Mouse (Mus musculus) midbrain, postnatal 0 days (tissue): ENCODE data around the gene Ston2. TPM values are rescaled to one million over a fixed set of nuclear protein-coding genes. Genes with fewer than 3 reads are reported as not detected.

Experiments used
- ATAC-seq: fragments of 200-750 bp; cut with Nextera tagmentation; 2 replicates; pipeline ENCODE4 v1.8.0; 2017; ENCODE audit warnings: moderate number of reproducible peaks, mild to moderate bottlenecking, moderate TSS enrichment, moderate library complexity; ENCODE audit not compliant: low FRiP score
- DNase-seq: peaks from one replicate; pipeline ENCODE4 v3.0.0-alpha.2; 2015; ENCODE audit warnings: low spot score
- H3K27ac ChIP-seq: fragments of 300-500 bp; sonication (generic); 2 replicates; pipeline ENCODE4 v1.5.1; 2014; ENCODE audit warnings: low read depth, mild to moderate bottlenecking, low read length, mixed read lengths
- H3K27me3 ChIP-seq: fragments of 300-500 bp; sonication (generic); 2 replicates; pipeline ENCODE4 v1.6.1; 2014; ENCODE audit warnings: low read length, control low read depth, mixed read lengths; ENCODE audit not compliant: insufficient read depth
- H3K36me3 ChIP-seq: fragments of 300-500 bp; sonication (generic); 2 replicates; pipeline ENCODE4 v1.6.1; 2014; ENCODE audit warnings: low read length, control low read depth, mixed read lengths; ENCODE audit not compliant: insufficient read depth
- H3K4me1 ChIP-seq: fragments of 300-500 bp; sonication (generic); 2 replicates; pipeline ENCODE4 v1.6.1; 2014; ENCODE audit warnings: mild to moderate bottlenecking, control low read depth, antibody characterized with exemption, low read length, mixed read lengths; ENCODE audit not compliant: insufficient read depth
- H3K4me2 ChIP-seq: fragments of 300-500 bp; sonication (generic); 2 replicates; pipeline ENCODE4 v1.6.1; 2014; ENCODE audit warnings: low read depth, mild to moderate bottlenecking, low read length, mixed read lengths; ENCODE audit not compliant: poor library complexity, severe bottlenecking
- H3K4me3 ChIP-seq: fragments of 300-500 bp; sonication (generic); 2 replicates; pipeline ENCODE4 v1.5.1; 2014; ENCODE audit warnings: low read depth, mild to moderate bottlenecking, low read length, moderate library complexity
- H3K9ac ChIP-seq: fragments of 300-500 bp; sonication (generic); replicated peaks from 2 replicates; pipeline ENCODE4 v1.6.1; 2014; ENCODE audit warnings: mild to moderate bottlenecking, low read length, moderate library complexity, mixed read lengths; ENCODE audit not compliant: poor library complexity, severe bottlenecking
- H3K9me3 ChIP-seq: fragments of 300-500 bp; sonication (generic); 2 replicates; pipeline ENCODE4 v1.6.1; 2016; ENCODE audit warnings: low read length, control low read depth
- CTCF ChIP-seq: IDR thresholded peaks from 2 replicates; pipeline ENCODE4 v1.5.1; 2016; ENCODE audit warnings: antibody characterized with exemption, mild to moderate bottlenecking
- WGBS: fragments of 180-500 bp; shearing (Covaris S2); extraction: QIAGEN DNeasy Blood & Tissue Kit; methylation state at CpG from one replicate; pipeline ENCODE4 v1.1.7; 2014; 5-methylcytosine and 5-hydroxymethylcytosine counted together
- polyA plus RNA-seq: library from polyadenylated mRNA; unstranded; fragments of >200 nt; fragmentation: Nextera tagmentation; extraction: Ambion mirVana; gene quantifications from 2 replicates; pipeline ENCODE4 v1.2.1, GENCODE M21; 2015
- total RNA-seq: library from RNA; depleted of rRNA; stranded (reverse); fragments of >200 nt; gene quantifications from 2 replicates; pipeline ENCODE4 v1.2.3, GENCODE M21; 2014

The Ston2 gene
- total and polyA plus RNA-seq, 2 experiments from 2014 or later, result 7.4 to 16.8 TPM

DNA sequence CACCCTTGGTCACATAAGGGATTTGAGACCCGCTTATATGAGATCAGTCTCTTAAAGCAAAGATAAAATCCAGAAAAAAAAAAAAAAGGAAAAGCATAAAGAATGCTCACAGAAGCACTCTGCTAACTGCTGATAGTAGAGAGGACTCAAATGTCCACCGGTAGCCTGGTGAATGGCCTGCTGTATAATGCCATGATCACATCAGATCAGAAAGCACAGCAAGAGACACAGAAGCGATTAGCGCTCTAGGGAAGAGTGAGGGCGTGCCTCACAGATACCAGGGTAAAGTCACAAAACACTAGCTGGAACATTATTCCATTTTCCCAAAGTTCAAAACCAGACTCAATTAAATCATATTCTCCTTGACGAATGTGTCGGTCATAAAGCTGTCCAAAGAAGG, 62.0 kb downstream of the Ston2 start:
- WGBS, result 85% methylated on average over 7 of the region's 7 CpGs
- Histone ChIP-seq H3K27ac (no peak overlapping the region), H3K9ac (no peak overlapping the region), H3K4me3 (no peak overlapping the region), H3K9me3 (no peaks in the 10 kb centered on the region), H3K4me1 (no peaks in the 10 kb centered on the region), H3K36me3 (no peaks in the 10 kb centered on the region), H3K4me2 (no peak overlapping the region), H3K27me3 (no peaks in the 10 kb centered on the region)
- ATAC-seq, result no peak
- DNase-seq, result no peak
- TF ChIP-seq CTCF, result no peak

DNA sequence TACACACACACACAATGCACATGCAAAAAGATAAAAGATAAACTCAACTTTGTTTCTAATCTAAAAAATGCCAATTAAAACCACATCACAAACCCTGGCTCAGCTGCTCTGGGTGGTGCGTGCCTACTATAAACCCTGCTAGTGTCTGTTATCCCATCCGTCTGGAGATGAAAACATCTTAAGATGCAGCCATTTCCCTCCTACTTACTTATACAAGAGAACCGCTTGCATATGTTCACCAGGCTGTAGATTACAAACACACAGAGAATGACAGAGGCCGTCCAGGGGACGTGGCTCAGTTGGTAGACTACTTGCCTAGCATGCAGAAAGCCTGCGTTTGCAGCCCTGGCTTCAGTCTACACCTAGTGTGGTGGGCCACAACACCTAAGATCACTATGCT, 64.3 kb downstream of the Ston2 start:
- Histone ChIP-seq H3K27ac (no peak overlapping the region), H3K27me3 (no peaks in the 10 kb centered on the region), H3K9ac (no peak overlapping the region), H3K4me3 (no peak overlapping the region), H3K9me3 (no peaks in the 10 kb centered on the region), H3K4me2 (no peak overlapping the region), H3K4me1 (no peaks in the 10 kb centered on the region), H3K36me3 (no peaks in the 10 kb centered on the region)
- 80% methylated on average over 6 of the region's 6 CpGs for WGBS
- DNase-seq (no peak), ATAC-seq (no peak)
- TF ChIP-seq CTCF, result no peak

DNA sequence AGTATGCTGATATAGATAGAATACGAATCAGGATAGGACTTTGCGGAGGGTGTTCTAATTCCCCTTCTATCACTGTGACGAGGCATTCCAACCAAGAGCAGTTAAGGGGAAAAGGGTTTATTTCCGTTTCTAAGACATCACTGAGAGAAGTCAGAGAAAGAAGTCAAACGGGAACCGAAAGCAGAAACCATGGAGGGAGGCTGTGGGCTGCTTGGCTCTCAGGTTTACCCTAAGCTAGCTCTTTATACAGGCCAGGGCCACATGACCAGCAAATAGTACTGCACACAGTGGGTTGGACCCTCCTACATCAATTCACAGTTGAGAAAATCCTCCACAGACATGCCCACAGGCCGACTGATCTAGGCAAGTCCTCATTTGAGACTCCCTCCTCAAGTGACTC, 69.1 kb downstream of the Ston2 start:
- Histone ChIP-seq H3K9ac (no peak overlapping the region), H3K36me3 (no peaks in the 10 kb centered on the region), H3K4me2 (no peak overlapping the region), H3K9me3 (no peaks in the 10 kb centered on the region), H3K27ac (no peak overlapping the region), H3K4me1 (no peaks in the 10 kb centered on the region), H3K4me3 (no peak overlapping the region), H3K27me3 (no peaks in the 10 kb centered on the region)
- ATAC-seq (no peak), DNase-seq (no peak)
- TF ChIP-seq CTCF, result no peak
- WGBS, result 83% methylated on average over 7 of the region's 7 CpGs

DNA sequence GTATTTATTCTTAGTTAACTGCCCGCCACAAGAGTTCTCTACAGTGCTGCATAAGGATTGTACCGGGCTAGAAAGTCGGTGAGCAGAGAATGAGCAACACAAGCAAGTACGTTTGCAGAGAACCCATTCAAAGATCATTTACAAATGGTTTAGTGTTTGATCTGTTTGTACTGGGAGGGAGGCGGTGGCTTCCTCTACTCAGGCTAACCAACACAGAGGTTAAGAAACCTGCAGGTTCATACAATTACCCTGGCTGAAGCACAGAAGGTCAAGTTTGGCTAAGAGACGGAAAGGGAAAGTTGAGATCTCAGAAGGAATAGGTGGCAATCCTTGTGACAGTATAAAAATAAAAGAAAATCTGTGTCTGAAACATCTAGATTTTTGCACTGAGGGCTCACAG, 72.5 kb downstream of the Ston2 start:
- Histone ChIP-seq H3K4me3 (no peak overlapping the region), H3K9ac (no peak overlapping the region), H3K36me3 (peaks cover 3% of the 10 kb centered on the region; the same call in 1 of the 2 replicates), H3K4me2 (no peak overlapping the region), H3K27ac (no peak overlapping the region), H3K9me3 (no peaks in the 10 kb centered on the region), H3K27me3 (no peaks in the 10 kb centered on the region), H3K4me1 (no peaks in the 10 kb centered on the region)
- DNase-seq, result no peak
- WGBS, result 77% methylated on average over 6 of the region's 6 CpGs
- ATAC-seq, result no peak
- TF ChIP-seq CTCF, result no peak

DNA sequence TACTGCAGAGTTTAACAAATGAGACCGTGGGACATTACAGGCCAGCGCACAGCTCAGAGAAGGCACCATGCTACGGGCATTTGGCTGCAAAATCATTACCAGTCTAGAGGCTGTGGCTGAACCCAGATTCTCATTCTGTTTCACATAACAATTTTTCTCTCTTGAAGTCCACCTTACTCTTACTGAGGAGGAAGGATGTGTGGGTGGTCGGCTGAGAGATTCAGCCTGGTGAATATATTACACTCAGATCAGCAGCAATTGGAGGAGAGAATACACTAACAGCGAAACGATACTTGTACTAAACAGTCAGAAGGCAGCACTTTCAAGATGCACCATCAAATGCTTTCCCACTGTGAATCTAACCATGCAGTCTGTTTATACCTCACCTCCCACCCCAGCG, 74.8 kb downstream of the Ston2 start:
- H3K9me3 ChIP-seq, result no peaks in the 10 kb centered on the region
- H3K4me2 ChIP-seq, result no peak overlapping the region
- no peak overlapping the region for H3K9ac ChIP-seq
- no peaks in the 10 kb centered on the region for H3K27me3 ChIP-seq
- no peak overlapping the region for H3K4me3 ChIP-seq
- peaks cover 3% of the 10 kb centered on the region; the same call in 1 of the 2 replicates for H3K36me3 ChIP-seq
- no peak for DNase-seq
- ATAC-seq, result no peak
- TF ChIP-seq CTCF, result no peak
- 93% methylated on average over 7 of the region's 7 CpGs for WGBS
- H3K27ac ChIP-seq, result no peak overlapping the region
- H3K4me1 ChIP-seq, result no peaks in the 10 kb centered on the region

DNA sequence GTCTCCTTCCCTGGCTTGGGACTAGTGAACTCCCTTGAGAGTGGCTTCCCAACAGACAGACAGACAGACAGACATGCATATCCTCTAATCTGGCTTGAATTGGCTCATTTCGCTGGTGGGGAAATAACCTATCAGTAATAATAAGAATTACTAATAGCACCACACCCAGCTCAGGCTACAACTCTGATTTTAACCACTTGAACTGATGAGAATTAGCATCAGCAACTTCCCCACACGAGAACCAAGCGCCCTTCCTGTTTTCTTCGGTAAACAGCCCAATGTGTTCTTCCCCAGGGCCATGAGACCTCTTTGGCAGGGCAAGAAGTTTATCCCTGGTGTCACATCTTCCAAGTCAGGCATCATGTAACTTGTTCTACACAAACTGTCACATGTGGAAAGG, 76.5 kb downstream of the Ston2 start:
- Histone ChIP-seq H3K4me1 (no peaks in the 10 kb centered on the region), H3K4me3 (no peak overlapping the region), H3K4me2 (no peak overlapping the region), H3K36me3 (peaks cover 3% of the 10 kb centered on the region; the same call in 1 of the 2 replicates), H3K27ac (no peak overlapping the region), H3K27me3 (no peaks in the 10 kb centered on the region), H3K9me3 (no peaks in the 10 kb centered on the region), H3K9ac (no peak overlapping the region)
- TF ChIP-seq CTCF, result no peak
- WGBS, result 87% methylated on average over 4 of the region's 4 CpGs
- ATAC-seq, result no peak
- DNase-seq, result no peak
